Mouse (Mus musculus) liver, embryonic 14.5 days (tissue): ENCODE results near the gene Reep6.

Experiments used
- CTCF ChIP-seq: IDR thresholded peaks from 2 replicates; pipeline ENCODE4 v1.5.1; 2016; ENCODE audit warnings: antibody characterized with exemption, low read depth, control low read depth
- EP300 ChIP-seq: IDR thresholded peaks from 2 replicates; pipeline ENCODE4 v1.6.1; 2016; ENCODE audit warnings: antibody characterized with exemption, low read depth

DNA sequence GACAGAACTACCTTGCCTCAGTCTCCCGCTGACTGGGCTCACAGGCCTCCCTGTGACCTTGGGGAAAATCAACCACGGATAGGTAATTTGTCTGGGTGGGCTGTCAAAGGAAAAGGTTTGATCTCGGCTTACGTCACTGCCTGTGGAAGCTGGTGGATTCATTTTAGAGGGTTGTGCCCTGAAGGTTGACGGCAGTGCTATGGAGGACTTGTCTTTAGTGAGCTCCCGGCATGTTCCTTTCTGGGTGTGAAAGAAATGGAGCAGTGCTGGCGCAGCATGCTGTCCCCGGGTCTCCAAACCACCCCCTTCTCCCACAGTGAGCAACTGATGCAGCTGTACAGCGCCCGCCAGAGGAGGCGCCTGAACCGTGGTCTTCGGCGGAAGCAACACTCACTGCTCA lies 36.4 kb upstream of the Reep6 start:
- TF ChIP-seq CTCF (peak; percentile 30; the same call in 1 of the 2 replicates), EP300 (no peak)
